Mouse (Mus musculus) MEL (cell line): Measurements from ENCODE around the gene Arpc5. TPM values are rescaled to one million over a fixed set of nuclear protein-coding genes. Genes with fewer than 3 reads are reported as not detected.

Experiments
- DNase-seq: peaks from one replicate; pipeline ENCODE4 v3.0.0; 2011; ENCODE audit warnings: low read depth, low spot score
- H3K27ac ChIP-seq: 2 replicates; pipeline ENCODE4 v1.5.1; 2012; ENCODE audit warnings: low read depth, mild to moderate bottlenecking, control low read depth, low read length, moderate library complexity; ENCODE audit not compliant: control insufficient read depth
- H3K27me3 ChIP-seq, 2 experiments: fragments of 150-350 bp in 1 of 2; sonication (generic) in 1 of 2; 2 replicates each; pipeline ENCODE4 v1.6.1; 2012; ENCODE audit warnings: low read length in 2 of 2, mild to moderate bottlenecking in 2 of 2, improper control_type of control experiment in 1 of 2, moderate library complexity in 1 of 2; ENCODE audit not compliant: insufficient read depth in 2 of 2, control insufficient read depth in 1 of 2
- H3K36me3 ChIP-seq, 2 experiments: 2 replicates each; pipeline ENCODE4 v1.6.1; 2012 to 2014; ENCODE audit warnings: low read length in 2 of 2, improper control_type of control experiment in 1 of 2, inconsistent platforms in 1 of 2, mild to moderate bottlenecking in 1 of 2; ENCODE audit not compliant: insufficient read depth in 2 of 2, control insufficient read depth in 1 of 2
- H3K4me1 ChIP-seq, 2 experiments: fragments of 150-350 bp in 1 of 2; sonication (generic) in 1 of 2; 2 replicates each; pipeline ENCODE4 v1.6.1; 2012; ENCODE audit warnings: low read length in 2 of 2, improper control_type of control experiment in 1 of 2, mild to moderate bottlenecking in 1 of 2; ENCODE audit not compliant: insufficient read depth in 2 of 2, control insufficient read depth in 1 of 2
- H3K4me3 ChIP-seq, 2 experiments: fragments of 150-350 bp in 1 of 2; sonication (generic) in 1 of 2; 2 replicates each; pipeline ENCODE4 v1.5.1; 2012; ENCODE audit warnings: low read depth in 2 of 2, low read length in 2 of 2, mild to moderate bottlenecking in 2 of 2, moderate library complexity in 2 of 2, control low read depth in 1 of 2, improper control_type of control experiment in 1 of 2; ENCODE audit not compliant: control insufficient read depth in 1 of 2, insufficient read depth in 1 of 2
- H3K79me2 ChIP-seq: 2 replicates; pipeline ENCODE4 v1.6.1; 2012; ENCODE audit warnings: mild to moderate bottlenecking, low read length, moderate library complexity; ENCODE audit not compliant: control insufficient read depth, poor library complexity, insufficient read depth
- H3K9ac ChIP-seq: 2 replicates; pipeline ENCODE4 v1.6.1; 2012; ENCODE audit warnings: low read depth, mild to moderate bottlenecking, control low read depth, low read length, moderate library complexity; ENCODE audit not compliant: control insufficient read depth, poor library complexity, severe bottlenecking
- H3K9me3 ChIP-seq: fragments of 150-350 bp; sonication (generic); replicated peaks from 2 replicates; pipeline ENCODE4 v1.6.1; 2012; ENCODE audit warnings: mild to moderate bottlenecking, low read length, improper control_type of control experiment, moderate library complexity; ENCODE audit not compliant: insufficient read depth
- CHD1 ChIP-seq: IDR thresholded peaks from 2 replicates; pipeline ENCODE4 v1.6.1; 2012; ENCODE audit warnings: low read depth, mild to moderate bottlenecking, inconsistent platforms, low read length, improper control_type of control experiment
- CHD2 ChIP-seq: IDR thresholded peaks from 2 replicates; pipeline ENCODE4 v1.6.1; 2011; ENCODE audit warnings: low read length, improper control_type of control experiment
- E2F4 ChIP-seq: IDR thresholded peaks from 2 replicates; pipeline ENCODE4 v1.6.1; 2011; ENCODE audit warnings: low read depth, low read length, improper control_type of control experiment, borderline replicate concordance
- ELF1 ChIP-seq: IDR thresholded peaks from 2 replicates; pipeline ENCODE4 v1.6.1; 2014; ENCODE audit warnings: low read depth, mild to moderate bottlenecking, inconsistent platforms, low read length, improper control_type of control experiment, moderate library complexity
- GABPA ChIP-seq: IDR thresholded peaks from 2 replicates; pipeline ENCODE4 v1.6.1; 2012; ENCODE audit warnings: low read depth, mild to moderate bottlenecking, inconsistent platforms, low read length, improper control_type of control experiment, moderate library complexity
- GATA1 ChIP-seq: IDR thresholded peaks from 2 replicates; pipeline ENCODE4 v1.6.1; 2011; ENCODE audit warnings: low read depth, low read length, improper control_type of control experiment
- JUND ChIP-seq: IDR thresholded peaks from 2 replicates; pipeline ENCODE4 v1.6.1; 2011; ENCODE audit warnings: low read depth, mild to moderate bottlenecking, improper control_type of control experiment, low read length
- MAFK ChIP-seq: IDR thresholded peaks from 2 replicates; pipeline ENCODE4 v1.6.1; 2011; ENCODE audit warnings: low read depth, mild to moderate bottlenecking, low read length, improper control_type of control experiment, borderline replicate concordance
- MAZ ChIP-seq: IDR thresholded peaks from 2 replicates; pipeline ENCODE4 v1.6.1; 2012; ENCODE audit warnings: low read depth, mild to moderate bottlenecking, inconsistent platforms, low read length, improper control_type of control experiment
- MYC ChIP-seq: IDR thresholded peaks from 2 replicates; pipeline ENCODE4 v1.6.1; 2011; ENCODE audit warnings: low read depth, mild to moderate bottlenecking, low read length, improper control_type of control experiment, moderate library complexity
- POLR2AphosphoS2 ChIP-seq: IDR thresholded peaks from 2 replicates; pipeline ENCODE4 v1.6.1; 2011; ENCODE audit warnings: low read length, improper control_type of control experiment
- POLR2AphosphoS5 ChIP-seq: IDR thresholded peaks from 2 replicates; pipeline ENCODE4 v1.6.1; 2012; ENCODE audit warnings: low read depth, borderline replicate concordance, mild to moderate bottlenecking, inconsistent platforms, low read length, moderate library complexity, mixed read lengths
- SIN3A ChIP-seq: IDR thresholded peaks from 2 replicates; pipeline ENCODE4 v1.6.1; 2012; ENCODE audit warnings: low read length, improper control_type of control experiment, inconsistent platforms
- TCF12 ChIP-seq: IDR thresholded peaks from 2 replicates; pipeline ENCODE4 v1.6.1; 2014; ENCODE audit warnings: low read depth, mild to moderate bottlenecking, inconsistent platforms, low read length, improper control_type of control experiment, moderate library complexity
- polyA plus RNA-seq, 2 experiments: library from polyadenylated mRNA; stranded (reverse) in 1 of 2; unstranded in 1 of 2; fragments of >175 nt in 1 of 2; fragments of >200 nt in 1 of 2; gene quantifications; 2 replicates each; pipeline versions ENCODE4 v1.2.1 to v1.2.4; 2012; ENCODE audit warnings: low replicate concordance in 2 of 2, low read depth in 1 of 2; ENCODE audit not compliant: insufficient read length in 2 of 2, insufficient read depth in 1 of 2, missing spikeins in 1 of 2
- total RNA-seq: library from RNA; depleted of rRNA; stranded (reverse); fragments of 300-350 nt; gene quantifications from 2 replicates; pipeline ENCODE4 v1.2.3, GENCODE M21; 2012

Arpc5 gene
- total and polyA plus RNA-seq, 3 experiments = 119 to 145 TPM; not detected in 1

GRCm38 (mm10) chr1:152750312-152750965, 15.9 kb upstream of the Arpc5 start, which contains the start of gene Apobec4:
TSS of gene Apobec4 (plus strand) at chr1:152750551.
- no peak within 1 kb of the TSS for H3K9ac ChIP-seq

GRCm38 (mm10) chr1:152761791-152762190, 4.6 kb upstream of the Arpc5 start:
- H3K4me3 ChIP-seq = no peak overlapping the region
- H3K36me3 ChIP-seq = no peaks in the 10 kb centered on the region; a peak in 1 of 4 replicates
- no peak overlapping the region for H3K9ac ChIP-seq
- peaks cover 0 to 4% of the 10 kb centered on the region in 2 experiments; a peak in 2 of 4 replicates for H3K4me1 ChIP-seq
- H3K79me2 ChIP-seq = peaks cover 3% of the 10 kb centered on the region
- no peaks in the 10 kb centered on the region for H3K9me3 ChIP-seq
- DNase-seq = no peak
- H3K27me3 ChIP-seq = peaks cover 2 to 7% of the 10 kb centered on the region in 2 experiments
- TF ChIP-seq POLR2AphosphoS5 = no peak
- TF ChIP-seq GABPA = no peak
- no peak overlapping the region for H3K27ac ChIP-seq

More at GRCm38 (mm10) chr1:152750312-152750965, 15.9 kb upstream of the Arpc5 start, which contains the start of gene Apobec4:
- H3K4me1 ChIP-seq = no peaks in the 10 kb centered on the region
- no peaks in the 10 kb centered on the region for H3K9me3 ChIP-seq
- H3K4me3 ChIP-seq = no peak within 1 kb of the TSS
- no peaks in the 10 kb centered on the region for H3K79me2 ChIP-seq
- no peak for DNase-seq
- no peaks in the 10 kb centered on the region for H3K36me3 ChIP-seq
- TF ChIP-seq TCF12 (no peak), MAFK (no peak), E2F4 (no peak), ELF1 (no peak), MYC (no peak), CHD1 (no peak), SIN3A (no peak), POLR2AphosphoS2 (no peak), CHD2 (no peak), GATA1 (no peak), MAZ (no peak), JUND (no peak)
- TF ChIP-seq, all 39 proteins: peak for 0
- Histone ChIP-seq H3K27me3 (peaks cover 0 to 6% of the 10 kb centered on the region in 2 experiments; a peak in 2 of 4 replicates), H3K27ac (no peak within 1 kb of the TSS)
